Mouse (Mus musculus): ENCODE data around the gene Pxn. TPM values are rescaled to one million over a fixed set of nuclear protein-coding genes. Genes with fewer than 3 reads are reported as not detected.

Pxn gene
- polyA plus RNA-seq, 1 experiment: 46.8 TPM

DNA sequence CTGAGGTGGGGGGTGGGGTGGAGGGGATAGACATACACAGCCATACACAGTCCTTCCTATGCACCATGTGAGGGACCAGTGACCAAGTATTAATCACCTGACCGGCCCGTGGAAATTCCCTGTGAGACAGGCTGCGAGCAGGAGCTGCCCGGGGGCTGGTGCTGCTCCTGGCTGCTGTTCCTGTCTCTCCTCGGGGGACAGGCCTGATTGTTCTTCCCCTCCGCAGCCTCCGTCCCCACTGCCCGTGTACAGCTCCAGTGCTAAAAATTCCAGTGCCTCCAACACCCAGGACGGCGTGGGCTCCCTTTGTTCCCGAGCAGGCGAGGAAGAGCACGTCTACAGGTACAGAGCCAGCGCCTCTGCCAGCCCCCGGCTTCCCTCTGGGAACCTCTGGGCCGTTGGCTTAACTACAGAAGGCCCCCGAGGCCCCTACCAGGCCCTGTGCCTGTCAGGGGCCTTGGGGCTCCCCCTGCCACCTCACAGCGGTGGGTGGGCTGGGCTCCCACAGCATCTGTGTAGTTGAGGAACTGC lies 38.2 kb downstream of the Pxn start:
- no peaks in the 10 kb centered on the region for H3K27me3 ChIP-seq (ENCODE audit: control insufficient read depth, insufficient read depth, insufficient read length)
- H3K4me3 ChIP-seq (ENCODE audit: insufficient read depth, poor library complexity, severe bottlenecking): no peak overlapping the region
- peaks cover 36% of the 10 kb centered on the region for H3K36me3 ChIP-seq (ENCODE audit: control insufficient read depth, insufficient read depth)
- TF ChIP-seq MYOD1 (IDR thresholded peaks at IDR 0.05; ENCODE audit: control insufficient read depth, insufficient read length, low read depth): no peak
- no peak for TF ChIP-seq CTCF (IDR thresholded peaks at IDR 0.05; ENCODE audit: control insufficient read depth, insufficient read depth, insufficient read length)
- no peak for TF ChIP-seq CEBPB (IDR thresholded peaks at IDR 0.05; ENCODE audit: low read depth)
- TF ChIP-seq MYOG (IDR thresholded peaks at IDR 0.05; ENCODE audit: control insufficient read depth, extremely low read depth, insufficient read length): no peak
- TF ChIP-seq FOSL1 (IDR thresholded peaks at IDR 0.05; ENCODE audit: insufficient read depth, low read length, poor library complexity, severe bottlenecking): no peak
- no peak for TF ChIP-seq MAX (IDR thresholded peaks at IDR 0.05)
- no peak for TF ChIP-seq USF1 (IDR thresholded peaks at IDR 0.05; ENCODE audit: low read depth)
- H3K79me3 ChIP-seq (ENCODE audit: low read depth): peaks cover 9% of the 10 kb centered on the region
- peaks cover 43% of the 10 kb centered on the region for H3K79me2 ChIP-seq (ENCODE audit: control insufficient read depth, insufficient read depth)
- H3ac ChIP-seq (ENCODE audit: control insufficient read depth, insufficient read length, low read depth): no peak overlapping the region

DNA sequence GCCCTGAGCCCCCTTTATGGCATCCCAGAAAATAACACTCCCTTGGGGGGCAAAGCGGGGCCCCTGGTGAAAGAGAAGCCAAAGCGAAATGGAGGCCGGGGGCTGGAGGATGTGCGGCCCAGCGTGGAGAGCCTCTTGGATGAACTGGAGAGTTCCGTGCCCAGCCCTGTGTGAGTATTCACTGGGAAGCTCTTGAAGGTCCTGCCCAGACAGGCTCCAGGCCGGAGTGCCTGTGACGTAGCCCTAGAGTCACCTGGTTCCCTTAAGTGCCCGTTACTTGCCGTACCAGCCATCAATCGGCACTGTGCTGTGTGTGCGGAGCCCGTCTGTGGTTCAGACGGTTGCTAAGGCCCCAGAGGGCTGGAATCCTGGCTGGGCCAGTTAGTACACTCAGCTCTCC lies 39.2 kb downstream of the Pxn start:
- no peak overlapping the region for H3ac ChIP-seq (ENCODE audit: control insufficient read depth, insufficient read length, low read depth)
- H3K4me3 ChIP-seq (ENCODE audit: insufficient read depth, poor library complexity, severe bottlenecking): no peak overlapping the region
- H3K36me3 ChIP-seq (ENCODE audit: control insufficient read depth, insufficient read depth): peaks cover 37% of the 10 kb centered on the region
- H3K27me3 ChIP-seq (ENCODE audit: control insufficient read depth, insufficient read depth, insufficient read length): no peaks in the 10 kb centered on the region
- peaks cover 34% of the 10 kb centered on the region for H3K79me2 ChIP-seq (ENCODE audit: control insufficient read depth, insufficient read depth)
- peaks cover 2% of the 10 kb centered on the region for H3K79me3 ChIP-seq (ENCODE audit: low read depth)
- TF ChIP-seq CEBPB (IDR thresholded peaks at IDR 0.05; ENCODE audit: low read depth) (no peak), FOSL1 (IDR thresholded peaks at IDR 0.05; ENCODE audit: insufficient read depth, low read length, poor library complexity, severe bottlenecking) (no peak), CTCF (IDR thresholded peaks at IDR 0.05; ENCODE audit: control insufficient read depth, insufficient read depth, insufficient read length) (no peak), USF1 (IDR thresholded peaks at IDR 0.05; ENCODE audit: low read depth) (no peak), MYOD1 (IDR thresholded peaks at IDR 0.05; ENCODE audit: control insufficient read depth, insufficient read length, low read depth) (no peak), MAX (IDR thresholded peaks at IDR 0.05) (no peak), MYOG (IDR thresholded peaks at IDR 0.05; ENCODE audit: control insufficient read depth, extremely low read depth, insufficient read length) (no peak)

DNA sequence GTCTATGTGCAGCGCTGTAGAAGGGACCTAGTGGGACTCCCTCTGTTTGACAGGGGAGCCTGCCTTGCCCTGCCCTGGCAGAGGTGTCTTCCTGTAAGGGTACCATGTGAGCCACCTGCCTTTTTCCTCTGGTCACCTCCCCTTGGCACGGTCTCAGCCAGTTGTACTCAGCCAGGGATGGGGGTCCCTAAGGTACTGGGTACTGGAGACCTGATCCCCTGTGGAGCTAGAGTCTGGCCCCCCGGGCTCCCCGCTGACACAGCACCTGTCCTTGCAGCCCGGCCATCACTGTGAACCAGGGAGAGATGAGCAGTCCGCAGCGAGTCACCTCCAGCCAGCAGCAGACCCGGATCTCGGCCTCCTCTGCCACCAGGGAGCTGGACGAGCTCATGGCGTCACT lies 40.1 kb downstream of the Pxn start:
- no peaks in the 10 kb centered on the region for H3K27me3 ChIP-seq (ENCODE audit: control insufficient read depth, insufficient read depth, insufficient read length)
- H3K4me3 ChIP-seq (ENCODE audit: insufficient read depth, poor library complexity, severe bottlenecking): no peak overlapping the region
- TF ChIP-seq MYOG (IDR thresholded peaks at IDR 0.05; ENCODE audit: control insufficient read depth, extremely low read depth, insufficient read length) (no peak), USF1 (IDR thresholded peaks at IDR 0.05; ENCODE audit: low read depth) (no peak), MAX (IDR thresholded peaks at IDR 0.05) (no peak), FOSL1 (IDR thresholded peaks at IDR 0.05; ENCODE audit: insufficient read depth, low read length, poor library complexity, severe bottlenecking) (no peak), CTCF (IDR thresholded peaks at IDR 0.05; ENCODE audit: control insufficient read depth, insufficient read depth, insufficient read length) (no peak), MYOD1 (IDR thresholded peaks at IDR 0.05; ENCODE audit: control insufficient read depth, insufficient read length, low read depth) (no peak), CEBPB (IDR thresholded peaks at IDR 0.05; ENCODE audit: low read depth) (no peak)
- no peak overlapping the region for H3ac ChIP-seq (ENCODE audit: control insufficient read depth, insufficient read length, low read depth)
- peaks cover 2% of the 10 kb centered on the region for H3K79me3 ChIP-seq (ENCODE audit: low read depth)
- peaks cover 39% of the 10 kb centered on the region for H3K36me3 ChIP-seq (ENCODE audit: control insufficient read depth, insufficient read depth)
- peaks cover 25% of the 10 kb centered on the region for H3K79me2 ChIP-seq (ENCODE audit: control insufficient read depth, insufficient read depth)

DNA sequence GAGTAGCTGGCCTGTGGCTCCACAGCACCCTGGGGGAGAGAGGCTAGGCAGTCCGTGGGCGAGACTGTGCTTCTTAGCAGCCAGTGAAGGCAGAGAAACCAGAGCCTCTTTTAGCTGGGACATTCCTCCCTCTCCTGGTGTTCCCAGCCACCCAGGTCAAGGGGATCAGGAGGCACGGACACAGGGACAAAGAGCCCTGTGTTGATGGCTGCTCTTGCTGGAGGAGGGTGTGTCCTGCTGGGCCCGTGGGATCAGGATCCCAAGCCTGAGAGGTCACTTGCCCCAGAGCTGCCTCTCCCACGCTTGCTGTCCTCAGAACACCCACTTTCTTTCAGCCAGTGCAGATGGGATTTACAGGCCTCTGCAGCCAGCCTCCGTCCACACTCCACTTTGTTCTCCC lies 40.5 kb downstream of the Pxn start:
- no peak overlapping the region for H3K4me3 ChIP-seq (ENCODE audit: insufficient read depth, poor library complexity, severe bottlenecking)
- H3K79me3 ChIP-seq (ENCODE audit: low read depth): peaks cover 2% of the 10 kb centered on the region
- peaks cover 23% of the 10 kb centered on the region for H3K79me2 ChIP-seq (ENCODE audit: control insufficient read depth, insufficient read depth)
- no peaks in the 10 kb centered on the region for H3K27me3 ChIP-seq (ENCODE audit: control insufficient read depth, insufficient read depth, insufficient read length)
- TF ChIP-seq CTCF (IDR thresholded peaks at IDR 0.05; ENCODE audit: control insufficient read depth, insufficient read depth, insufficient read length) (no peak), MAX (IDR thresholded peaks at IDR 0.05) (no peak), MYOD1 (IDR thresholded peaks at IDR 0.05; ENCODE audit: control insufficient read depth, insufficient read length, low read depth) (no peak), MYOG (IDR thresholded peaks at IDR 0.05; ENCODE audit: control insufficient read depth, extremely low read depth, insufficient read length) (no peak), FOSL1 (IDR thresholded peaks at IDR 0.05; ENCODE audit: insufficient read depth, low read length, poor library complexity, severe bottlenecking) (no peak), USF1 (IDR thresholded peaks at IDR 0.05; ENCODE audit: low read depth) (no peak), CEBPB (IDR thresholded peaks at IDR 0.05; ENCODE audit: low read depth) (no peak)
- no peak overlapping the region for H3ac ChIP-seq (ENCODE audit: control insufficient read depth, insufficient read length, low read depth)
- peaks cover 39% of the 10 kb centered on the region for H3K36me3 ChIP-seq (ENCODE audit: control insufficient read depth, insufficient read depth)

DNA sequence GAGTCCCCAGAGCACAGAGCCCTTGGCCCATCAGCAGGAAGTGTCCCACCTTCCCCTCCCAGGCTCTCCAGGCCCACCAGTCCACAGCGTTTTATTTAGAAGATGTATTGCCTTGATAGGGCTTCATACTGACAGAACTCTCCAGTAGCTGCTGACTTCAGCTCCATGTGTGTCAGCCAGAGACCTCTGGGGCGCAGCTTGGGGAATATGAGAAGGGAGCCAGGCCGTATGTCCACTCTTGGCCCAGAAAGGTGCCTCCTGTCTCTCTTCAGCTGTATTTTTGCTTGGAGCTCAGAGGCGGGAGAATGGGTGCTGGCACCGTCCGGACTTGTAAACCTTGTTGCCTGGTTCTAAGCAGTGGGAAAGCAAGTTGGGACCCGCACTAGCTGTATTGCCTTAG lies 40.9 kb downstream of the Pxn start:
- peaks cover 39% of the 10 kb centered on the region for H3K36me3 ChIP-seq (ENCODE audit: control insufficient read depth, insufficient read depth)
- H3K79me2 ChIP-seq (ENCODE audit: control insufficient read depth, insufficient read depth): peaks cover 19% of the 10 kb centered on the region
- no peak for TF ChIP-seq USF1 (IDR thresholded peaks at IDR 0.05; ENCODE audit: low read depth)
- TF ChIP-seq MYOD1 (IDR thresholded peaks at IDR 0.05; ENCODE audit: control insufficient read depth, insufficient read length, low read depth): no peak
- no peak for TF ChIP-seq CEBPB (IDR thresholded peaks at IDR 0.05; ENCODE audit: low read depth)
- TF ChIP-seq MAX (IDR thresholded peaks at IDR 0.05): no peak
- no peak for TF ChIP-seq CTCF (IDR thresholded peaks at IDR 0.05; ENCODE audit: control insufficient read depth, insufficient read depth, insufficient read length)
- no peak for TF ChIP-seq FOSL1 (IDR thresholded peaks at IDR 0.05; ENCODE audit: insufficient read depth, low read length, poor library complexity, severe bottlenecking)
- no peak for TF ChIP-seq MYOG (IDR thresholded peaks at IDR 0.05; ENCODE audit: control insufficient read depth, extremely low read depth, insufficient read length)
- peaks cover 2% of the 10 kb centered on the region for H3K79me3 ChIP-seq (ENCODE audit: low read depth)
- no peaks in the 10 kb centered on the region for H3K27me3 ChIP-seq (ENCODE audit: control insufficient read depth, insufficient read depth, insufficient read length)
- H3K4me3 ChIP-seq (ENCODE audit: insufficient read depth, poor library complexity, severe bottlenecking): no peak overlapping the region
- no peak overlapping the region for H3ac ChIP-seq (ENCODE audit: control insufficient read depth, insufficient read length, low read depth)
